Mouse (Mus musculus): Measurements from ENCODE around the gene Cdc42bpg.

DNA sequence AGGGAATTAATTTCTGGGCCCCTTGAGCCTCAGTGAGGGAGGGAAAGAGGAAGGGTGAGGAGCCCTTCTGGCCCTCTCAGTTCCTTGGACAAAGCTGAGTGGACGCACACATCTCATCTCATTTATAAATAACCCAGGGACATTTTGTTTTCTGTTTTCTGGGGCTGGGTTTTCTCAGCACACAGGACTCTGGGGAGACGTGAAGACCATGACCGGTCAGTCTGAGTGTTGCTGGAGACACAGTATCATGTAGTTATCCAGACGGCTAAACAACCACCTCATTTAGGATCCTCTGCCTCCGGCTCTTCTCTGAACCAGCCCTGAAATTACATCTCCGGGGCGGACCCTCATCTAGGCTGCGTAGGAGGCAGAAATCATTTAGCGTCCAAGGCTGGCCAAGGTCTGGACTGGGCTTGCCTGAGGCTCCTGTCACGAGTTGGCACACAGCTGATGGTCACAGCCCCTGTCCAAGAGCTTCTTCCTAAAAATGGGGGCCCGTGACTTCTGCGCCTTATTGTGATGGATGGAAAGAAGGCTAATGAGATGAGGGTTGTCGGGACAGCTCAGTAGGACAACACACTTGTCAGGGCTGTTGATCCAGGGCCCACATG, 32.2 kb upstream of the Cdc42bpg start:
- TF ChIP-seq CTCF (conservative IDR thresholded peaks at IDR 0.05; ENCODE audit: low read length) (no peak), NANOG (IDR thresholded peaks at IDR 0.05; ENCODE audit: borderline replicate concordance, low read length) (no peak), POU5F1 (IDR thresholded peaks at IDR 0.05; ENCODE audit: borderline replicate concordance, low read length) (no peak)

Data from E14TG2a.4 (cell line).